Mouse (Mus musculus): ENCODE results near the gene Gnas.

DNA sequence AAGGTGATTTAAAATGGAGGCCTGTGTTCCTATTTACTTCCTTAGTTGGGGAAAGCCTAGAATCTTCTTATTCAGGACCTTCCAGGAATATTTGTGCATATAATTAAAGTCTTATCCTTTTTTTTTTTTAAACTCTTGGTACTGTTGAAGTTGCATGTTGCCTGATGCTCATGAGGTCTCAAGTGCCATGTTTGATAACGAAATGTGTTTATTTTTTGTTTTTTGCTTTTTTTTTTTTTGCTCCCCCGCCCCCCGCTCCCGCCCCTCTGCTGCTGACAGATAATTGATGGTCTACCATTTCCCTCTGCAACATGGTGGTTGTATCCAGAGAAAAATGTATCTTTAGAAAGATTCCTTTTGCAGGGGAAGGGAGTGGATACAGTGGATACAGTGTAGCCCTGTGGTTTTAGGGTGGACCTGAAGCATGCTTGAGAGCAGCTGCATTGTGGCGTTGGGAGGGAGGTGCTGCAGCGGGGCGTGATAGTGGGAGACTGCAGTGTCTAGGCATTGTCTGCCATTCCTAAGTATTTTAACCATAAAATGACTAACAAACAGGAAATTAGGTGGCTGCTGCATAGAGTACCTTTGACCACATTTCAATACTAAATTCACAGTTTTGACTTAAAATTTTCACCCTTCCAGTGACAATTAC, 49.2 kb downstream of the Gnas start:
- TF ChIP-seq CTCF (IDR thresholded peaks at IDR 0.05) (no peak), EP300 (IDR thresholded peaks at IDR 0.05) (no peak)
